Mouse (Mus musculus) liver, adult (tissue): ENCODE data around the gene Usp54.

Experiments
- GATA4 ChIP-seq: IDR thresholded peaks from 2 replicates; pipeline ENCODE4 v1.6.1; 2014; ENCODE audit warnings: mild to moderate bottlenecking, low read length; ENCODE audit not compliant: insufficient replicate concordance

Usp54 gene

DNA sequence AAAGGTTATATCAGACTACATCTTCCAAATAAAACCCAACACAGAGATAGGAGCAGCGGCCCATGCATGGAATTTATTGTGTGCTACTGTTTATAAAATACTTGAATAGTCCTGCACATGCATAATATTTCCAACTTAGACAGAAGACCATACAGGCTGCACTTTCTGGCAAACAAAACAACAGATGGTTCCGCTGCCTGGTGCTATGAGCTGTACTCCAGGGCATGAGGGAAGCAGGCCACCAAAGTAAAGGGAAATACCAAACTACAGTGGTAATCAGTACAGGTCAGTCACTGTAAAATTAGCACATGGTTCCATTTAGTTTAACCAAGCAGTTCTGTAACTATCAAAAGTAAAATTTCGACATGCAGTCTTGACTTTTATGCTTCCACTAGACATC, 140.9 kb downstream of the Usp54 start:
- no peak for TF ChIP-seq GATA4
